Mouse (Mus musculus) left cerebral cortex, postnatal 25 days (tissue): Measurements from ENCODE around the gene Homer1. TPM values are rescaled to one million over a fixed set of nuclear protein-coding genes. Genes with fewer than 3 reads are reported as not detected.

ENCODE experiments used
- DNase-seq, 2 experiments: peaks; one replicate each; pipeline ENCODE4 v3.0.0; 2022; ENCODE audit warnings: low spot score in 2 of 2, mixed read lengths in 1 of 2
- intact Hi-C: fragments of 180-260 bp; cut with DNase I; formaldehyde crosslinking; loops from one replicate; pipeline ENCODE4 v1.15.1; 2025
- total RNA-seq, 2 experiments: library from RNA; stranded (reverse); gene quantifications; 2 replicates each; pipeline ENCODE4 v1.2.3; 2021

Homer1 gene
- total RNA-seq, 2 experiments from 2014 or later: 372 to 460 TPM

DNA sequence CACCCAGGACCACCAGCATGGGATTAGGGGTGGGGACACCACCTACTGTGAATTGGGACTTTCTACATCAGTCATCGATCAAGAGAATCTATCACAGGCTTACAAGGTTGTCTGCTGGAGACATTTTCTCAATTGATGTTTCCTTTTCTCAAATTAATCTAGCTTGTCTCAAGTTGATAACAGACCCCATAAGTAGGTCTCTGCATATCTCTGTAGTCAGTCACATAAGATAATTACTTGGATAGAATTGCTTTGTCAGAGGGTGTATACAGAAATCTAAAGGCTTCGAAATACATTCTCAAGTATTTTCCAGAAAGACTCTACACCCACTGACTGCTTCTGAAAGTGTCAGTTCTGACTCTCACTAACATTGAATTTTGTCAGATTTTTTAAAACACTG, 32.3 kb downstream of the Homer1 start:
- DNase-seq: no peak
- intact Hi-C loops: no loop called here

DNA sequence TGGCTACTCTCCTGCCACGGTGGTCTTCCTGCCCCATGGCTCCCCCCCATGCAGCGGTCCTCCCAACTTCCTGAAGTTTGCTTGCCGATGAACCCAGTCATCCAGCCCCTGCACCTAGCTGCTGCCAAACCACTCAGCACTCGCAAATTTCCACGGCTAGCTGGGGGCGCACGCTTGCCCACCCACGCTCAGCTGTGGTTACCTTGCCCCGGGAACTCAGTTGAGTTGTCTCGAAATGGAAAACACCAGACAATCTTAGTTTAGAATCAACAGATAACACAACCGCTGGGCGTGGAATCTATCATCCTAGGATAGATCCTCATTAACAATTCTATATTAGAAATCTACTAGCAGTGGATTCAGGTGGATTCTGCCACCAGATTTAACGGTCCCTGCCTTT, 33.1 kb downstream of the Homer1 start:
- intact Hi-C loops: no loop called here
- DNase-seq: no peak

DNA sequence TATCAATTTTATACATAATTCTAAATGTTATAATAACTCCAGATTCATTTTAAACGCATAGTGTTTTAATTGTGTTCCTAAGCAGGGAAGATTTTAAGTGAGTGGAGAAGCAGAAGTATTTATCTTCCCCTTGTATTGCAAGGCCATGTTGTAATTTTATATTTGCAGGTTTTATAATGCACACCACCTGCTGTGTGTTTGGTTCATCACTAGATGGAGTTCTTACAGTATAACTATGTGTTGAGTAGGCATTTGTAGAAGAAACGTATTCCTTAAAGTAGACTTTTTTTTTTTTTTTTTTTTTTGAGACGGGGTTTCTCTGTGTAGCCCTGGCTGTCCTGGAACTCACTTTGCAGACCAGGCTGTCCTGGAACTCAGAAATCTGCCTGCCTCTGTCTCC, 35.9 kb downstream of the Homer1 start:
- intact Hi-C loops: no loop called here
- DNase-seq: no peak

DNA sequence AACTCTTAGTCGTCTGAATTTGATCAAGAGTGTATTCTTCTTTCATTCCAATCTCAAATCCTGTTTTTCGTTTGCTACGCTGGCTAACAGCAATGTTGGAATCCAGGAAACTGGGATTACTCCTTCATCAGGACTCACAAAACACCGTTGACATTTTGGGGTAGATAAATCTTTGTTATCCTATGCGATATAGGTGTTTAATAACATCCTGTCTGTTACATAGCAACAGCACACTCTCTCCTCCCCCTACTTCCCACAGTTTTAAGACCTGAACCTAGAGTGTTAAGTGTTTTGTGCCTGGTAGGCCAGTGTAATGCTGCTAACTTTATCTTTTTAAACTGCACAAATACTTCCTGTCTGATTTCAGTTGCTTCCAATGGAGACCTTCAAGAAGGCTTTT, 39.0 kb downstream of the Homer1 start:
- intact Hi-C loops: no loop called here
- no peak for DNase-seq

DNA sequence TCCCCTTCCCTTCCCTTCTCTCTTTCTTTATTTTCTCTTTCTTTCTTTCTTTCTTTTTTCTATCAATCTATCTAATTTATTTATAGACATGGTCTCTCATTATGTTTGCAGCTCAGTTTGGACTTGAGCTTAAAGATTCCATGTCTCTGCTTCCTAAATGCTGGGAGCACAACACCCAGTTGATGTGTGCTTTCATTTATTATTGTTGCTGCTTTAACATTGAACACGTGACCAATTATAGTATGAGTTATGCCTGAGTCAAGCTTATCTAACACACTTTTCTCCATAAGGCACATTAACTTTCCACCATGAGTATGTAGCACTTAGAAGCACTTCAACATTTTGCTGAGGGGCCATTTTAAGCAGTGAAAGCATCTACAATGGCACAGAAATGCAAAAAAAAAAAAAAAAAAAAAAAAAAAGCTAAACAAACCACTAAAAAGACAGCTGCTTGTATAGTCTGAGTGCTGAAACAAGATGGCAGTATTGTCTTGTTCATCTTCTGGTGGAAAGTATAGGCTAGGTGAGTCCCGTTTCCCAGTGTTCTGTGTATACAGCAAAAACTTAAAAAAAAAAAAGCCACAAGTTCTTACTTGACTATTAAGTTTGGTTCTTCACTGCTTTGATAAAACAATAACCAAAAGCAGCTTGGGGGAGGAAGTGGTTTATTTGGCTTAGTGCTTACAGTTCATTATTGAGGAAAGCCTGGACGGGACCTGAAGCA, 41.3 kb downstream of the Homer1 start:
- intact Hi-C loops: no loop called here
- no peak for DNase-seq

DNA sequence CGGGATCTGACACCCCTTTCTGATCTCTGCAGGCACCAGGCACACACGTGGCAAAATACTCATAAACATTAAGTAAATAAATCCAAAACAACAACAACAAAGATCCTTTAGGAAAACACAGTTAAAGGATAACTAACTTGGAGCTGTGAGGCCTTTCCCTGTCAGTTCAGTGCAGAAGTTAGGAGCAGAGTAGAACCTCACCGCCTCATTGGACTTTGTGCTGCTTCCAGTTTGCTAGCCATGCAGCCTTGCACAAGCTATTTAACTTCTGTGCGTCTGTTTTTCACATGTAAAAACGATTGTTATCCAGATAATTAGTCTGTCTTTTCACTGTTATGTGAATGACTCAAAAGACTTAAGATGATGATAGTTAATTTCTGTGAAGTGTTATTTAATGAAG, 43.2 kb downstream of the Homer1 start:
- no peak for DNase-seq
- intact Hi-C loops: no loop called here

DNA sequence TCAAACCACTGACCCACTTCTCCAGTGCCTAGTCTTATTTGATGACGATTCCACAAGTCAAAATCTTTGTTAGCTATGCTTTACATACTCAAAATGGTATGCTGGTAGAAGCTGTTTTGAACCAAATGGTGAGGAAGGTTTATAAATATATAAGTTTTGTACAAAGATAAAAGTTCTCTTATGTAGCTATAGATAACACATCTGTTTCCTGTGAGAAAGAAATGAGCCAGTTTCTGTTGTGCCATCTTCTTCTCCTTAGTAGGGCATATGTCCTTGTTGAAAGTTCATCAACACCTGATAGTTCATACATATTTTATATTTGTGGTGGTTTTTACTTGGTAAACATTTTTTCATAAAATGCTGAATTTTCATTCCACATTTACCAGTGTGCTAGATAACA, 45.0 kb downstream of the Homer1 start:
- DNase-seq: no peak
- intact Hi-C loops: no loop called here

DNA sequence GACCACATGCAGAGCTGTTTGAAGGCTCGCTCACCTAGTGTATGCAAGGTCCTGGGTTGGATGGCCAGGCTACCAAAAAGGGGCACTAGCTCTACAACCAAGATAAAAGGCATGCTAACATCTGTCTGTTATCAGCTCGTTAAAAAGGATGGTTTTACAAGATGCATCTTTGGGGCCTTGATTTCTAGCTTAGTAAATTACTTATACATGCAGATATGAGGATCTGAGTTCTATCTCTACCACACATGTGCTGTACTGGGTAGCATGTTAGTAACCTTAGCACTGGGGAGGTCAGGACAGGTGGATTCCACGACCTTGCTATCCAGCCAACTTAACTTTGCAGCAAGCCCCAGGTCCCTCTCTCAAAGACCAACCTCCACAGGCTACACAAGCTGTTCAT, 46.4 kb downstream of the Homer1 start:
- DNase-seq: no peak
- intact Hi-C loops: no loop called here

DNA sequence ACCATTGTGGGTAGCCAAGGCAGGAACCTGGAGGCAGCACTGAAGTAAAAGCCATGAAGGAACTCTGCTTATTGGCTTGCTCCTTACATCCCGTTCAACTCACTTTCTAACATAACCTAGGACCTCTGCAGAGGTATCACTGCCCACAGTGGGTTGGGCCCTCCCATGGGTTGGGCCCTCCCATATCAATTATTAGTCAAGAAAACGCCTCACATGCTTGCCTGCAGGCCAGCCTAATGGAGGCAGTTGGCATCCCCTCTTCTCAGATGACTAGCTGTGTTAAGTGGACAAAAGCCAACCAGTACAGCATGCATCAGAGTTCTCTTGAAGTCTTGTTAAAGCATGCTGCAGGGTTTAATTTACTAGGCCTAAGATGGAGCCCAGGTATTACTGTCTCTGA, 52.6 kb downstream of the Homer1 start:
- no peak for DNase-seq
- intact Hi-C loops: no loop called here

DNA sequence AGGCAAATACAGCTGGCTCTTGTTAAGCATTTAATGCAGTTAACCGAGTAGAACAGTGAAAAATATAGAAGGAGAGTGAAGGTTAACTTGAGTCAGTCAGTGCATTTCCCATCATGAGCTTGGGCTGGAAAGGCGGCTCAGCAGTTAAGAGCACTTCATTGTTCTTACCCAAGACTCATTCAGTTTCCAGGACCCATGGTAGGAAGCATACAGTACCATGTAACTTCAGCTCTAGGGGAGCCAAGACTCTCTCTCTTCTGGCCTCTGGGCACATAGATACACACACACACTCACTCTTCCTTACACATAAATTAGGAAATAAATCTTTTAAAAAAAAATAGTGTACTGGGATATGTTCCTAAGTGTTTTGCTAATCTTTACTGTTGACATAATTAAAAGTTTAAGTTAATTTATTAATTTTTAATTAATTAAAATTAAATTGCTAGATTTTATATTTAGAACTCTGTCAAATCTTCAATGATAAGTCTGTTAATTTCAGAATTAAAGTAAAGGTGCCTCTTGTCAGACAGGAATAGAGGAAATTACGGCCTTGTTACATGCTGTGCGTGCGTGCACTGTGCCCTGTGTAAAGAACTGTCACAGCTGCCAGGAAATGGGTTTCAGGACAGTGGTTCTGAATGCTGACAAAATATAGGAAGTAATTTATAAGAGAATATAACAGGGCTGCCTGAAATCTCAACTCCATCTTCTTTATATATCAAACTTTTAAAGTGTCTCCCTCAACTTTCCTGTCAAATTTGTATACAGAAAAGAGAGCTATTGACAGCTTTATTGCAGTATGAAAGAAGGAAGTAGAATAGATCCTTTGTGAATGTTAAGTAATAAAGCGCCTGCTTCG, 55.2 kb downstream of the Homer1 start:
- DNase-seq: no peak
- intact Hi-C loops: no loop called here

DNA sequence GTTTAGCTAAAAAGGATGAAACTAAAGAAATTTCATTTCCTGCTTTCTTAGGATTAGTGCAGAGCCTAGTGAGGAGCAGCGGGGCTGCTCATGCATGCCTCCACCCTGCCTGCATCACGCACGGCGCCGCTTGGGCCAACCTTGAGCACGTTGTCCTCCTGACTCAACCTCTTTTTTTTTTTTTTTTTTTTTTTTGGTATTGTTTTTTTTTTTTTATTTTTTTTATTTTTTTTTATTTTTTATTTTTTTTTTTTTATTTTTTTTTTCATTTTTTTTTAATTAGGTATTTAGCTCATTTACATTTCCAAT, 55.8 kb downstream of the Homer1 start:
- intact Hi-C loops: no loop called here
- no peak for DNase-seq

DNA sequence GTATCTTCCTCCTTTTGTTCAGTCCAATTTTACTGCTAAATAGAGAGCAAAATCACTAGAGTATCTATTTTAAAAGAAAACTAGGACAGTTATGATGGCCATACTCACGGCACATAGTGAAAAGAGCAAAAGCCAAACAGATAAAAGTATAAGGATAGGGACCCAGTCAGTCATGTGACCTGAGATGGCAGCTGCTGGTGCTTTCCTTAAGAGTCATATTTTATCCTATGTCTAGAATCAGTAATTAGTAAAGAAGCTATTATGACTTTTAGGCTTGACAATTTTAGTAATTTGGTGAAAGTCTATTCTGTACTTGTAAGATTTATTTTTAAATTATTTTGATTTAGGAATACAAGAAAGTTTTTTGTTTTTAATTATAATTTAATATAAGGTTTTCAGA, 59.1 kb downstream of the Homer1 start:
- no peak for DNase-seq
- intact Hi-C loops: no loop called here

DNA sequence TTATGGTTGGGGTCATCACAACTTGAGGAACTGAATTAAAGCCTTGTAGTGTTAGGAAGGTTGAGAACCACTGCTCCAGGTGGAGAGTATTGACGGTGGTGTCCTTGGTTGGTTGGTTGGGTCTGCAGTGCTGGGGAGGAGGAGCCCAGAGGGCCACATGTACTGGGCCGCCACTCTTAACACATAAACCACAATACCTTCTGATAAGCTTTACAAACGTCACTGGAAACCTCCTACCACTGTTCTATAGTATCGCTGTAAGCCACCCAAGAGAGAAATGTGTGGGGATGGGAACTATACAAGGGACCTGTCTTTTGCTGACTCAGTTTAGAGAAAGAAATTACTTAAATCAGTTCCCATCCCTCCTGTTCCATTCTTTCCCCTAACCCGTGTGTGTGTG, 68.1 kb downstream of the Homer1 start:
- DNase-seq: no peak
- intact Hi-C loops: no loop called here

DNA sequence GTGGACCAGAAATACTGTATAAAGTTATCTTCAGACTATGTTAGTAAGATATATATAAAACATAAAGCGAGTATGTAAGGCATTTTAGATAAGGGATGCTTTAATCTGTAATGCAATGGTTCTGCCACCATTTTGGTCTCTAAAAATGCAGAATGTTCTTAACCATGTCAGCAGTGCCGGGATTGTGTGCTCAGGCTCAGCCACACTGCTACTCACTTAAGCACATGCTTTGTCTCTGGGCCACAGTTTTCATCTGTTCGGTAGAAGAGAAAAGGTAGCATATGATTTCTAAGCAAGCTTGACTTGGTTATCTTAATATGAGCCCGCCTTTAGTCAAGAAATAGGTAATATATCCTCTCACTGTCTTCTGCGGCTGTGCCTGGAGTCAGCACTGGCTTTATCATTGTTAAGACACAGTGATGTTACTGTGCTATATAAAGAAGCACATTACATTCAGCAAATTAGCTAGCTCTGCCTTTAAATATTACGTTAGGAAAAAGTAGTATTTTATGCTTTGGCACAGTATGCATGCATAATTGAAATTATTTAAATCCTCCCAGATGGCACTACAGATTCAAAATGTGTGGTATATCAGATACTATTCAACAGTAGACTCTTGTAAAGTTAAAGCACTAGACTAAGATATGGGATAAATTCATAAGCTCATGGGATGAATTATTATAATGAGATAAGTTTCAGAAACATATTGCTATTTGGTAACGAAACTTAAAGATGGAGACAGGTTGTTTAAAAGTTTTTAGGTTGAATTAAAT, 69.6 kb downstream of the Homer1 start:
- intact Hi-C loops: no loop called here
- no peak for DNase-seq

DNA sequence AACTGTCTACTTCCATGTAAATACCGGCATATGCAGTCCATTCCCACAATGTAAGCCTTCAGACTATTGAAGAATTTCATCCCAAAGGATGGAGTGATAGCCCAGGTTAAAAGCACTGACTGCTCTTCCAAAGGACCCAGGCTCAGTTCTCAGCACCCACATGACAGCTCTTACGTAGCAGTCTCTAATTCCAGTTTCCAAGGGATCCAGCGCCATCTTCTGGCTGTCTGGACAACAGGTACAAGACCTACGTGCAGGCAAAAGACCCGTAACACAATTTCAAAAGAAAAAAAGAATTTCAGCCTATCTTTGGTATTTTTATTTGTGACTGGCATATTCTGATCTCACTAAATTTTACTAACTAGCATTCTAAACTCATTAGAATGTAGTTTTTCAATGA, 75.0 kb downstream of the Homer1 start:
- intact Hi-C loops: no loop called here
- DNase-seq: no peak

DNA sequence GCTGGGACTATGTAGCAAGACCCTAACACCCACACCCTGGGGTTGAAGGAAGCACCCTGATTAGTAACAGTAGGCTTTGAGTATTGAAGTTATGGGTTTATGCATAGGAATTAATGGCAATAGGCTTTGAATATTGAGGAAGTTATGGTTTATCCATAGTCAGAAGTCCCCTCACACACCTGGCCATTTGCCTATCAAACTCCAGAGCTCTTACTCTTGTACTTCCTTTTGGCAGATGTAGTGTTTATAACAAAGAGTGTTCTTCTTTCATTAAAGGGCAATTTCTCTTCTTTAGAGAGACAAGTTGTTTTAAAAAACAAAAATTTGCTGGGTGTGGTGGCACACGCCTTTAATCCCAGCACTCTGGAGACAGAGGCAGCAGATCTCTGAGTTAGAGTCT, 79.1 kb downstream of the Homer1 start:
- DNase-seq: no peak
- intact Hi-C loops: no loop called here

DNA sequence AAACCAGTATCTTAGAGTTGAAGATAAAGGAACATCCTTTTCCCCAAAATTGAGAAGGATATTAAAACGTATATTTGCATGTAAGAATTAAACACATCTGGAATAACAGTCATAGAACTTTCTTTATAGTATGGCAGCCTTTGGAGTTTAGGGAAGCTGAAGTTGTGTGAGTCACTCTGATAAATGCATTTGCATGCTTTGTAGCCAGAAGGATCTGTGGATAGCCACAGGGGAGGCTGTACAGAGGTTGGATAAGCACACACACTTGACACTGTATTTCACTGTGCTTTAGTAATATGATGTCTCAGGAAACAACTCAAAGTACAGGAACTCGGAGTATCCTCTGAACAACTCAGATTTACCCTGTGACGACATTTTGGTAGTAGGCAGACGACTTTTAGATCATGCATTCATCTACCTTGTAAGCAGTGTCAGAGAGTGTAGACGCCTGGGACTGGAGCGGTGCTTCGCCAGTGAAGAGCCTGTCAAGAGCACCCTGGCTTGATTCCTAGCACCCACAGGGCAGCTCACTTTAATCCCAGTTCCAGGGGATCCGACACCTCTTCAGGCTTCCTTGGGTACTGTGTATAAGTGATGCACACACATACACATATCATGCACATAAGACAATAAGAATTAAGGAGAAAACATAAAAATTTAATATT, 81.1 kb downstream of the Homer1 start:
- no peak for DNase-seq
- intact Hi-C loops: no loop called here

DNA sequence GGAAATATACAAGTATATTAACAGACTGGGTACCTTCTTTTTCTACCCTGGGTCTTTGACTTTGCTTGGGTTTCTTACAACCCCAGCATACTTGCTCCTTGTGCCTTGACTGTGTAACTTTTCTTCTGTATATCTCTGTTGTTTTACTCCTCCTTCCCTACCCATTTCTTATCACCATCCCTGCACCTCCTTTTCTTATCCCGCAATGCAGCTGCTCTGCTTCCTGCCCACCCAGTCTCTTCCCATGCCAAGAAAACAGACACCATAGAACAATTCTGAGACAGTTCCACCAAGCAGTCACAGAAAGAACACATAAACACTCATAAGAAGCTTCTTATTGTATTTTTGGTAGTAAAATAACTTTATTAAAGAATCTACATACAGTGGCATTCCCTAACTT, 81.9 kb downstream of the Homer1 start:
- intact Hi-C loops: no loop called here
- DNase-seq: peak in 1 of 2 experiments; percentile 43

DNA sequence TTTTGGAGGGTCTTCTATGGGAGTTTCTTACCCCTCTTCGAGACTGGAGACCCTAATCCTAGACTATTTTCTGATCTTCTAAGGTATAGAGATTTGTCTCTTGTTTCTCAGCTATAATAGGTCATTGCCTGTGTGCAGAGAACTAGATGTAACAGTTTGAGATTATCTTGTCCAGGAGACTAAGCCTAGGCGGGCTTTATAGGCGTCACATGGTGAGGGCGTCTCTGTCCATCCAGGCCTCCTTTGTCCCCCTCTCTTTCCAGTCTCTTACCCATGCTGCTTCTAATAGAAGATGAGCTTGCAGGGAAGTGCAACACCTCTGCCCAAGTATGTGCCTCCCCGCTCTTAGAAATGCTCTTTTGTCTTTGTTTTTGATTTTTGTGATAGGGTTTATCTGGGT, 83.7 kb downstream of the Homer1 start:
- no peak for DNase-seq
- intact Hi-C loops: no loop called here

DNA sequence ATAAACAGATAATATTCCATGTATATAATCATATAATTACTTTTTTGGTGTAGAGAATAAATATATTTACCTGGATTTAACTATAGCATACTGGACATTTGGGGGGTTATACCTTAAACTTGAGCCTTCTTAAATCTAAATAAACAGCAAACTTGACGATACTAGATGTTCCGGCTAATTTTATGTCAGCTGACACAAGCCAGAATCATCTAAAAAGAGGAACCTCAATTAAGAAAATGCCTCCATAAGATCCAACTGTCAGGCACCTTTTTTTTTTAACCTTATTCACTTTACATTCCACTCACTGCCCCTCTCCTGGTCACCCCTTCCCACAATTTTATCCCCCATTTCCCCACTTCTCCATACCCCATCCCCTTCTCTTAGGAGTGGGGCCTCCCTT, 84.2 kb downstream of the Homer1 start:
- DNase-seq: no peak
- intact Hi-C loops: no loop called here
